Mouse (Mus musculus): ENCODE data around the gene Gmppb.

- TF ChIP-seq POLR2A (IDR thresholded peaks at IDR 0.05; ENCODE audit: extremely low read depth, insufficient read depth, low read length) (no peak), CTCF (IDR thresholded peaks at IDR 0.05; ENCODE audit: extremely low read depth, insufficient read depth, low read length) (peak; percentile 74)
Observed at GRCm38 (mm10) chr9:108095518-108095917, 46.5 kb downstream of the Gmppb start.
